ENCODE assay signal across 14 mouse cellular contexts in the genomic region with DNA sequence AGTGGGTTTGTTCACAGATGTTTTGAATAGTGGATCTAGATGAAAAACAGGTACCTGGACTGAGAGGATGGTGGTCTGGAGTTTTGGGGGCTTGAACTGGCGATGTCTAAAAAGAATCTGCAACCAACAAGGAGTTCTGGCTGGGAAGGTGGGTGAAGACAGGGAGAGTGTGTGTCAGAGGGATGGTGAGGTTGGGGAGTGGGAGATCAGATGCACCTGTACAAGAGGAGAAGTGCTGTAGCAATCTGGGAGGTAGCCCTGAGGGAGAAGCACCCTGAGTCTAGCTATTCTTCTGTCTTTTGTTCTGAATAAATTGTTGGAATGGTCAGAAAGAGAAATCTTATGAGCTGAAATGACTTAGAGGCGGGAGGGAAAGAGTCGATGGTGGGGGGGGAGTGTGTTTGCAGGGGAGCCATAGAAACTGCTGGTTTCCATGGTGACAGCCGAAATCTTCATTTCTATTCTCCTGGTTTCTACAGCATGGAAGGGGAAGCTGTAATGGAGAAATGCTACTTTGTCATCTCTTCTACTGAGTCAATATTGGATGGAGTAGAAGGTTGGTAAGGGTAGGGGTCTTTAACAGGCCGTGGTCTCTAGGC.
DNase-seq lines count a peak whose midpoint lies in the region; ATAC-seq and TF ChIP-seq lines count a peak whose summit lies in the region.
"Had no signal": no experiment of that assay in that cellular context is flagged by ENCODE, and none has a peak within 500 bp of the region (broad histone marks: within the 10 kb centered on the region; RNA-seq: fewer than 3 reads in every experiment).

No protein-coding gene starts in this region.

- no peak overlapping the region for H3K4me3 ChIP-seq in hindbrain, postnatal 0 days (ENCODE audit: low read length)
- H3K4me3 ChIP-seq in olfactory bulb, adult 2 months (ENCODE audit: insufficient read depth, low read depth, low read length): no peak overlapping the region
- H3K4me3 ChIP-seq: embryonic facial prominence, embryonic 12.5 days; limb, embryonic 10.5 days; liver, embryonic 15.5 days had no signal

- H3K4me2 ChIP-seq in hindbrain, postnatal 0 days (ENCODE audit: low read depth, low read length): peak overlapping the region; percentile 32; the same call in 1 of the 2 replicates
- H3K4me2 ChIP-seq: embryonic facial prominence, embryonic 12.5 days; liver, embryonic 15.5 days had no signal

- intact Hi-C loops in gastrocnemius, postnatal 14 days (cut with DNase I; ENCODE audit: low total_unique reads): no loop called here

- H3K9me3 ChIP-seq in hindbrain, postnatal 0 days (ENCODE audit: low read length): no peaks in the 10 kb centered on the region
- H3K9me3 ChIP-seq: embryonic facial prominence, embryonic 12.5 days; G1E; limb, embryonic 10.5 days; liver, embryonic 15.5 days had no signal

- no peaks in the 10 kb centered on the region for H3K36me3 ChIP-seq in hindbrain, postnatal 0 days (ENCODE audit: insufficient read depth, low read length)
- H3K36me3 ChIP-seq: embryonic facial prominence, embryonic 12.5 days; G1E; limb, embryonic 10.5 days; liver, embryonic 15.5 days had no signal

- TF ChIP-seq POLR2A in olfactory bulb, adult 2 months (IDR thresholded peaks at IDR 0.05; ENCODE audit: insufficient read depth, low read depth, low read length): no peak

- H3K4me1 ChIP-seq in hindbrain, postnatal 0 days (ENCODE audit: insufficient read depth, low read length): no peaks in the 10 kb centered on the region; the same call in 1 of the 2 replicates
- peaks cover 13% of the 10 kb centered on the region for H3K4me1 ChIP-seq in olfactory bulb, adult 2 months (ENCODE audit: control insufficient read depth, insufficient read depth, low read length)
- H3K4me1 ChIP-seq: embryonic facial prominence, embryonic 12.5 days; limb, embryonic 10.5 days; liver, embryonic 15.5 days had no signal

- no peak overlapping the region for H3K9ac ChIP-seq in hindbrain, postnatal 0 days (replicated peaks; ENCODE audit: low read length)
- H3K9ac ChIP-seq: embryonic facial prominence, embryonic 12.5 days; liver, embryonic 15.5 days had no signal

- WGBS in hindbrain, postnatal 0 days: 39% methylated on average over 5 of the region's 5 CpGs
- WGBS in olfactory bulb, adult 2 months: 25% methylated on average over 5 of the region's 5 CpGs

- no peak for TF ChIP-seq CTCF in hindbrain, postnatal 0 days (IDR thresholded peaks at IDR 0.05; ENCODE audit: low read depth)
- TF ChIP-seq CTCF in olfactory bulb, adult 2 months (IDR thresholded peaks at IDR 0.05; ENCODE audit: insufficient read depth, low read depth, low read length): no peak

- DNase-seq in frontal cortex, adult 2 months (ENCODE audit: extremely low spot score in 1 of 2, low spot score in 1 of 2): peak; percentile 32 to 79
- DNase-seq in frontal cortex, postnatal 14 days (ENCODE audit: low spot score in 2 of 2): no peak
- peak; percentile 91 for DNase-seq in brain, adult 2 months (ENCODE audit: low read depth, low spot score)
- peak; percentile 83 for DNase-seq in hindbrain, postnatal 0 days (ENCODE audit: low spot score)
- no peak for DNase-seq in kidney, postnatal 36 days
- no peak for DNase-seq in adrenal gland, adult 18-20 months (ENCODE audit: low spot score in 2 of 2)
- DNase-seq in gastrocnemius, postnatal 14 days: no peak
- DNase-seq: cerebellum, postnatal 10 days had no signal

- H3K27ac ChIP-seq in hindbrain, postnatal 0 days: peak overlapping the region; percentile 81
- H3K27ac ChIP-seq in olfactory bulb, adult 2 months (ENCODE audit: insufficient read depth, low read depth, low read length): peak overlapping the region; percentile 96
- H3K27ac ChIP-seq: embryonic facial prominence, embryonic 12.5 days; kidney, postnatal 0 days; limb, embryonic 10.5 days; liver, embryonic 15.5 days had no signal

- ATAC-seq in hindbrain, postnatal 0 days: peak; percentile 81

- no peaks in the 10 kb centered on the region for H3K27me3 ChIP-seq in hindbrain, postnatal 0 days (ENCODE audit: insufficient read depth, low read length)
- H3K27me3 ChIP-seq: embryonic facial prominence, embryonic 12.5 days had no signal

Comparison
In these comparisons a context has a peak if more than half of its experiments do, and no peak if none do; other contexts are left out.
1. DNase-seq: peak in frontal cortex, adult 2 months (2 of 2), brain, adult 2 months (single experiment) and hindbrain, postnatal 0 days (single experiment); none in frontal cortex, postnatal 14 days (0 of 2), kidney, postnatal 36 days (0 of 2), adrenal gland, adult 18-20 months (0 of 2) and gastrocnemius, postnatal 14 days (single experiment).